Mouse (Mus musculus) C2C12 (cell line): ENCODE data around the gene Grin3a.

Experiments
- CTCF ChIP-seq: IDR thresholded peaks from one replicate; pipeline ENCODE4 v1.5.1; 2011; ENCODE audit not compliant: control insufficient read depth, insufficient read depth, insufficient read length
- MYOG ChIP-seq: IDR thresholded peaks from one replicate; pipeline ENCODE4 v1.6.1; 2011; ENCODE audit not compliant: control insufficient read depth, insufficient read length; ENCODE audit errors: extremely low read depth

DNA sequence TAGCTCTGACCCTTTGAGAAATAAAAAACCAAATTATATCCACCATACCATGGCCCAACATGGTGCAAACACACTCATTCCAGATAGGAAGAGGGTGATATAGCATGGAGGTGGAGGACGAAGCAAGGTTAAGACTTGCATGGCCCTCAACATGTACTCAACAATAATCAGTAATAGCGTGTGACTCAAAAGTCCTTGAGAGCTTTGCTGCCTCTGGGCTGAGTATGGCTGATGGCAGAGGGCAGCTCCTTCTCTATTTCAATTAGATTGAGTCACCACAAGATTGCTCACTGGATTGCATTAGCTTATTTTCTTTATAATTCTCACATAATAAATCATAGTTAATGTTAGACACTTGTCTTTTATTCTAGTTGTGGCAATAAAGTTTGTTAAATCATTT lies 15.1 kb upstream of the Grin3a start:
- no peak for TF ChIP-seq CTCF
- TF ChIP-seq MYOG = no peak
